In the genomic region with DNA sequence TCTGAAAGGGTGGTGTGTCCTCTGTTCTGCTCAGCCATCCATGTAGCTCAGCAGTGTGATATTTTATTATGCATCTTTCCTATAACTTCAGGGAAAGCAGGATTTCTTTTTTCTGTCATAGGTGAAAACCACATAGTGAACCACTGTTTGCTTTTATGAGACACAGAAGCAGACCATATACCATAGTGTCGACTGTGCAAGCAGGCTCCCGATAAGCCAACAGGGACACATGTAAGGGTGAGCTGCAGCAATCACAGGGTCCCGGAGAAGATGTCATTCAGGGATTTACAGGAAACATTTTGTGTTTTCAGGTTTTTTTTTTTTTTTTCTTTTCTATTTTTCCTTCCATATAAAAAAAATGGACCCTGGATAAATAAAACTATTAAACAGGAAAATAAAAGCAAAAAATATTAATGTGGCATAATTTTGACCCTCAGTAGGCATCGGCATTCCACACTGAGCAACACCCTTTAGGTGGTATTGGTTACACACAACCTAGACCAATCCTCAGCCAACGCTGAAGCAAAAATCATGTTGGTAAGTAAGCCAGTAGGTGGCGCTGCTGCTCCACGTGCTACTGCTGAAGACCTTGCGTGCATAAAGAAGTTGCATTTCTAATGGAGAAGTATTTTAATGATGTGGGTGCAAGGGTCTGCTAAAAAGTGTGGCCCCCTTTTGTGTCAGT, we compare ENCODE assay signal across 9 mouse cellular contexts.
DNase-seq lines count a peak whose midpoint lies in the region; ATAC-seq lines count a peak whose summit lies in the region.
"Had no signal": no experiment of that assay in that cellular context is flagged by ENCODE, and none has a peak within 500 bp of the region (broad histone marks: within the 10 kb centered on the region; RNA-seq: fewer than 3 reads in every experiment).

No protein-coding gene starts in this region.

- DNase-seq in MN1 (ENCODE audit: low spot score) = peak; percentile 34
- DNase-seq in c-Kit-positive CD71-positive TER-119-negative erythroid progenitor cells, embryonic 14.5 days (ENCODE audit: low read depth) = peak; percentile 36
- DNase-seq in layer of hippocampus, adult 9-11 months = peak; percentile 73
- peak; percentile 60 for DNase-seq in lung, postnatal 10 days
- peak; percentile 60 for DNase-seq in retina, postnatal 7 days (ENCODE audit: low read depth, low spot score)
- peak; percentile 23 for DNase-seq in urinary bladder, postnatal 10 days (ENCODE audit: low spot score)

- H3K4me2 ChIP-seq in forebrain, embryonic 13.5 days = peak overlapping the region; percentile 15; the same call in 1 of the 2 replicates
- H3K4me2 ChIP-seq in hindbrain, embryonic 13.5 days = 0 out of 2 replicates have a peak overlapping the region, but pooled peaks have one; percentile 26

- peaks cover 4% of the 10 kb centered on the region; the same call in 1 of the 2 replicates for H3K9me3 ChIP-seq in forebrain, embryonic 13.5 days (replicated peaks)
- no peaks in the 10 kb centered on the region for H3K9me3 ChIP-seq in hindbrain, embryonic 13.5 days

- H3K27me3 ChIP-seq in forebrain, embryonic 13.5 days = no peaks in the 10 kb centered on the region
- no peaks in the 10 kb centered on the region for H3K27me3 ChIP-seq in hindbrain, embryonic 13.5 days

- H3K27ac ChIP-seq in forebrain, embryonic 13.5 days = no peak overlapping the region
- no peak overlapping the region for H3K27ac ChIP-seq in hindbrain, embryonic 13.5 days
- H3K27ac ChIP-seq: macrophage had no signal

- H3K36me3 ChIP-seq in forebrain, embryonic 13.5 days (ENCODE audit: poor library complexity, severe bottlenecking) = no peaks in the 10 kb centered on the region
- H3K36me3 ChIP-seq in hindbrain, embryonic 13.5 days = no peaks in the 10 kb centered on the region

- 31% methylated on average over 8 of the region's 8 CpGs for WGBS in forebrain, embryonic 13.5 days
- WGBS in hindbrain, embryonic 13.5 days = 30% methylated on average over 8 of the region's 8 CpGs

- peak; percentile 84 for ATAC-seq in forebrain, embryonic 13.5 days
- peak; percentile 88 for ATAC-seq in hindbrain, embryonic 13.5 days (ENCODE audit: low FRiP score)

- H3K9ac ChIP-seq in forebrain, embryonic 13.5 days = no peak overlapping the region
- no peak overlapping the region for H3K9ac ChIP-seq in hindbrain, embryonic 13.5 days

- no peak overlapping the region for H3K4me3 ChIP-seq in forebrain, embryonic 13.5 days
- no peak overlapping the region for H3K4me3 ChIP-seq in hindbrain, embryonic 13.5 days

- H3K4me1 ChIP-seq in forebrain, embryonic 13.5 days = peaks cover 22% of the 10 kb centered on the region
- H3K4me1 ChIP-seq in hindbrain, embryonic 13.5 days (replicated peaks) = peaks cover 34% of the 10 kb centered on the region

Comparison
In these comparisons a context has a peak if more than half of its experiments do, and no peak if none do; other contexts are left out.
1. DNase-seq: peak in every context shown above with its lines; median percentile 73 in layer of hippocampus, adult 9-11 months; 60 in lung, postnatal 10 days; 60 in retina, postnatal 7 days; 36 in c-Kit-positive CD71-positive TER-119-negative erythroid progenitor cells, embryonic 14.5 days; 34 in MN1; 23 in urinary bladder, postnatal 10 days.